Mouse (Mus musculus) thymus, postnatal 10 days (tissue): ENCODE measurements around the gene Prss22.
"Not testable (repeated sequence)": the region's sequence is repeated elsewhere in the genome, so short reads cannot be mapped to it uniquely, and the experiment has no call there.

Experiments
- DNase-seq, 2 experiments: peaks; one replicate each; pipeline ENCODE4 v3.0.0; 2021; ENCODE audit warnings: low spot score in 2 of 2

The Prss22 gene

GRCm38 (mm10) chr17:23947486-23947885, 50.4 kb downstream of the Prss22 start:
- not testable (repeated sequence) for DNase-seq
